Mouse (Mus musculus) liver, embryonic 14.5 days (tissue): ENCODE results near the gene Srcin1.

ENCODE experiments used
- CTCF ChIP-seq: IDR thresholded peaks from 2 replicates; pipeline ENCODE4 v1.5.1; 2016; ENCODE audit warnings: antibody characterized with exemption, low read depth, control low read depth
- EP300 ChIP-seq: IDR thresholded peaks from 2 replicates; pipeline ENCODE4 v1.6.1; 2016; ENCODE audit warnings: antibody characterized with exemption, low read depth

- TF ChIP-seq CTCF (peak; percentile 81), EP300 (no peak)
Measured at GRCm38 (mm10) chr11:97476334-97477095, 99.5 kb downstream of the Srcin1 start.
